Mouse (Mus musculus) intestine, embryonic 15.5 days (tissue): Measurements from ENCODE around the gene Spata7. TPM values are rescaled to one million over a fixed set of nuclear protein-coding genes. Genes with fewer than 3 reads are reported as not detected.

Experiments
- ATAC-seq: fragments of 200-750 bp; cut with Nextera tagmentation; 2 replicates; pipeline ENCODE4 v1.8.0; 2017; ENCODE audit warnings: moderate TSS enrichment, moderate library complexity
- H3K27ac ChIP-seq: fragments of 300-500 bp; sonication (generic); 2 replicates; pipeline ENCODE4 v1.5.1; 2015; ENCODE audit warnings: mild to moderate bottlenecking, inconsistent platforms
- H3K27me3 ChIP-seq: fragments of 300-500 bp; sonication (generic); replicated peaks from 2 replicates; pipeline ENCODE4 v1.6.1; 2015; ENCODE audit warnings: inconsistent platforms
- H3K36me3 ChIP-seq: fragments of 300-500 bp; sonication (generic); 2 replicates; pipeline ENCODE4 v1.6.1; 2015; ENCODE audit warnings: inconsistent platforms
- H3K4me1 ChIP-seq: fragments of 300-500 bp; sonication (generic); replicated peaks from 2 replicates; pipeline ENCODE4 v1.6.1; 2015; ENCODE audit warnings: inconsistent platforms
- H3K4me2 ChIP-seq: fragments of 300-500 bp; sonication (generic); replicated peaks from 2 replicates; pipeline ENCODE4 v1.6.1; 2015; ENCODE audit warnings: mild to moderate bottlenecking, inconsistent platforms
- H3K4me3 ChIP-seq: fragments of 300-500 bp; sonication (generic); replicated peaks from 2 replicates; pipeline ENCODE4 v1.5.1; 2015; ENCODE audit warnings: inconsistent platforms
- H3K9ac ChIP-seq: fragments of 300-500 bp; sonication (generic); 2 replicates; pipeline ENCODE4 v1.6.1; 2015; ENCODE audit warnings: inconsistent platforms
- H3K9me3 ChIP-seq: fragments of 300-500 bp; sonication (generic); 2 replicates; pipeline ENCODE4 v1.6.1; 2016; ENCODE audit warnings: inconsistent platforms
- WGBS: fragments of 180-500 bp; shearing (Covaris S2); methylation state at CpG from one replicate; pipeline ENCODE4 v1.1.7; 2015; 5-methylcytosine and 5-hydroxymethylcytosine counted together
- polyA plus RNA-seq: library from polyadenylated mRNA; unstranded; fragments of >200 nt; fragmentation: Nextera tagmentation; extraction: Ambion mirVana; gene quantifications from 2 replicates; pipeline ENCODE4 v1.2.1, GENCODE M21; 2015

Gene Spata7
- polyA plus RNA-seq, 1 experiment from 2014 or later = 10.8 TPM

DNA sequence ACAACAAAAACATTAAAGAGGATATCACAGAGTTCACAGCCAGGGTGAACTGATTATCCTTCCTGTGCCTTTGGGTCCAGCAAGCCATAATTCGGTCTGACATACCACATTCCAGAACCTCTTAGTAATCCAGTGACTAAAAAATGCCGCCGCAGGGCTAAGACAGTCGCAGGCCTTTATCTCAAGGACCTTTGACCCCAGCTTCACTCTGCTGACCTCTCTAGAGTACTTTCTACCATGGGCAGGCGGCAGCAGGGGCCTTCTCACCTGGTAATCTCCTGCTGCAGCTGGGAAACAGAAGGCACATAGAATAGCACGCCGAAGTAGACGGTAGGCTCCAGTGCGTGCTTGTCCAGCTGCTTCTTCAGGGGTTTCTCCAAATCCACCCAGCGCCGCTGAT, 86.8 kb downstream of the Spata7 start:
- H3K27me3 ChIP-seq = no peaks in the 10 kb centered on the region
- peaks cover 7% of the 10 kb centered on the region for H3K4me1 ChIP-seq
- 33% methylated on average over 11 of the region's 11 CpGs for WGBS
- H3K4me3 ChIP-seq = no peak overlapping the region
- H3K9me3 ChIP-seq = no peaks in the 10 kb centered on the region
- H3K9ac ChIP-seq = no peak overlapping the region
- H3K4me2 ChIP-seq = no peak overlapping the region; the same call in 1 of the 2 replicates
- no peaks in the 10 kb centered on the region for H3K36me3 ChIP-seq
- no peak overlapping the region for H3K27ac ChIP-seq
- peak; percentile 29; the same call in 1 of the 2 replicates for ATAC-seq

DNA sequence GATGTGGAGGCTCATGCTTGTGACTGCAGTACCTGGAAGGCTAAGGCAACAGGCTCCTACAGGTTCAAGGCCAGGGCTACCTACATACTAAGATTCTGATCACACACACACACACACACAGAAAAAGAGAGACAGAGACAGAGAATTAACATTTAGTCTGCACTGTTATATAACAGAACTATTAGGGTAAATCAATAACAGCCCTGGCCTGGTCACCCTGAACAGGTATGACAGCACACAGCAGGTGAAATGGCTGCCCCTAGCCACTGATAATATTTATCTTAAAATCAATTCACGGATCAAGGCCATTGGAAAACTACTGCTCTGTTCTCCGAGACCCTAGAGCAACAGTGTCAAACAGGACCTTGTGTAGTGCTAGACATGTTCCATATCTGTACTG, 88.2 kb downstream of the Spata7 start:
- no peaks in the 10 kb centered on the region for H3K36me3 ChIP-seq
- H3K4me1 ChIP-seq = peaks cover 10% of the 10 kb centered on the region
- no peak for ATAC-seq
- H3K9ac ChIP-seq = no peak overlapping the region
- no peaks in the 10 kb centered on the region for H3K27me3 ChIP-seq
- WGBS = 71% methylated on average over 2 of the region's 2 CpGs
- H3K4me3 ChIP-seq = no peak overlapping the region
- H3K9me3 ChIP-seq = no peaks in the 10 kb centered on the region
- H3K4me2 ChIP-seq = no peak overlapping the region
- no peak overlapping the region for H3K27ac ChIP-seq

Other genes starting within 250 kb of the Spata7 start
- 1.1 and 1.7 TPM in 2 replicates for gene Kcnk10, start 49.8 kb upstream of the Spata7 start, polyA plus RNA-seq
- gene Ptpn21, start 109.2 kb downstream of the Spata7 start, polyA plus RNA-seq = 7.7 TPM in 2 replicates
- gene Zc3h14, start 118.8 kb downstream of the Spata7 start, polyA plus RNA-seq = 86.2 and 98.3 TPM in 2 replicates